Mouse (Mus musculus) thymus, adult 2 months (tissue): ENCODE results near the gene Abl1. TPM values are rescaled to one million over a fixed set of nuclear protein-coding genes. Genes with fewer than 3 reads are reported as not detected.

Experiments
- DNase-seq: peaks from one replicate; pipeline ENCODE4 v3.0.0; 2021
- H3K27ac ChIP-seq: fragments of 200-500 bp; 2 replicates; pipeline ENCODE4 v1.5.1; 2012; ENCODE audit warnings: low read length, control low read depth; ENCODE audit not compliant: control insufficient read depth, insufficient read depth
- H3K27me3 ChIP-seq: fragments of 200-500 bp; 2 replicates; pipeline ENCODE4 v1.6.1; 2012; ENCODE audit warnings: mild to moderate bottlenecking, low read length, moderate library complexity, mixed read lengths; ENCODE audit not compliant: control insufficient read depth, insufficient read depth
- H3K36me3 ChIP-seq: fragments of 200-500 bp; 2 replicates; pipeline ENCODE4 v1.6.1; 2012; ENCODE audit warnings: mild to moderate bottlenecking, low read length, moderate library complexity; ENCODE audit not compliant: control insufficient read depth, insufficient read depth
- H3K4me1 ChIP-seq: fragments of 200-500 bp; replicated peaks from 2 replicates; pipeline ENCODE4 v1.6.1; 2012; ENCODE audit warnings: low read length; ENCODE audit not compliant: control insufficient read depth, insufficient read depth
- H3K4me3 ChIP-seq: fragments of 200-500 bp; 2 replicates; pipeline ENCODE4 v1.5.1; 2012; ENCODE audit warnings: mild to moderate bottlenecking, low read length, control low read depth, moderate library complexity; ENCODE audit not compliant: control insufficient read depth, insufficient read depth
- CTCF ChIP-seq: fragments of 200-500 bp; IDR thresholded peaks from 2 replicates; pipeline ENCODE4 v1.5.1; 2012; ENCODE audit warnings: mild to moderate bottlenecking, control low read depth, low read length, moderate library complexity, borderline replicate concordance; ENCODE audit not compliant: control insufficient read depth, poor library complexity, insufficient read depth; ENCODE audit errors: extremely low read depth
- POLR2A ChIP-seq: fragments of 200-500 bp; IDR thresholded peaks from 2 replicates; pipeline ENCODE4 v1.6.1; 2012; ENCODE audit warnings: mild to moderate bottlenecking, low read length, control low read depth, moderate library complexity; ENCODE audit not compliant: control insufficient read depth, poor library complexity, insufficient read depth; ENCODE audit errors: extremely low read depth
- WGBS: fragments of 180-500 bp; shearing (Covaris S2); methylation state at CpG from one replicate; pipeline ENCODE4 v1.1.7; 2018; 5-methylcytosine and 5-hydroxymethylcytosine counted together
- polyA plus RNA-seq: library from polyadenylated mRNA; depleted of rRNA; stranded (reverse); fragments of >200 nt; gene quantifications from 2 replicates; pipeline ENCODE4 v1.2.3, GENCODE M21; 2012

Abl1 gene
- polyA plus RNA-seq, 1 experiment: 93.4 TPM

DNA sequence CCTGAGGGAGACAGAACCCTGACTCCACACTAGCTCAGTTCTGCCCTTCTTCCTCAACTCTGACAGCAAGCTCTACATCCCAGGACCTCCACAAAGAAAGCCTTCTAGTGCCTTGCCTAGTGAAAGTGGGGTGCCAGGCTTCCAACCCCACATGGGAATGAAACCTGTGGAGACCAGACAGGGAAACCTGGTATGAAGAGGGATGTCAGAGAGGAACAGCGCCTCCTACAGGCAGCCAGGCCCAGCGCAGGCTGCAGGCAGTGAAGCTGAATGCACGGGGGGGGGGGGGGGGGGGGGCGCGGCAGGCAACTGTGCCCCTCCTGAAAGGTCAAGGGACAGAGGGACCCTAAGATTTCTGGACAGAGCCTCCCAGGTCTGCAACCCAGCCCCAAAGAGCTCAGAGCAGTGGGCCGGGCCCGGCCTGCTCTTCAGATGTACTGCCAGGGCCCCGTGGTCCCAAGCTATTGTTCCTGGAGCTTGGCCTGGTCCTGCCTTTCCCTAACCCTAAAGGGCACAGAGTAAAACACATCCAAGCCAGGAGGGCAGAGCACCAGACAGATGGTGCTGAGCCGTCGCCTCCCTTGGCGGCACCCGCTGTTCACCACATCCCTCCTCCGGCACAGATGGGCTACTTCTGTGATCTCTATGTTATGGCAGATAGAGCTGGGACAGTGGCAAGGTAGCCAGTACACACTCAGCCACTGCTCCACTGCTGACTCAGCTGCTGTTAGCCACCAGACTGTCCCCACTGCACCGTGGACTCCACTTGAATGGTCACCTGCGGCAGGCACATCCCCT lies 136.0 kb downstream of the Abl1 start:
- H3K4me3 ChIP-seq: no peak overlapping the region
- no peak overlapping the region for H3K27ac ChIP-seq
- no peaks in the 10 kb centered on the region for H3K27me3 ChIP-seq
- peak; percentile 34 for DNase-seq
- no peaks in the 10 kb centered on the region for H3K36me3 ChIP-seq
- WGBS: 59% methylated on average over 13 of the region's 15 CpGs
- peaks cover 47% of the 10 kb centered on the region for H3K4me1 ChIP-seq
- 0 out of 2 replicates have a peak, but pooled peaks have one; percentile 58 for TF ChIP-seq CTCF
- no peak for TF ChIP-seq POLR2A

GRCm38 (mm10) chr2:31825469-31825911 lies 137.3 kb downstream of the Abl1 start:
- Histone ChIP-seq H3K36me3 (no peaks in the 10 kb centered on the region), H3K4me1 (peaks cover 47% of the 10 kb centered on the region), H3K4me3 (no peak overlapping the region), H3K27me3 (no peaks in the 10 kb centered on the region), H3K27ac (peak overlapping the region; percentile 1; the same call in 1 of the 2 replicates)
- no peak for TF ChIP-seq POLR2A
- TF ChIP-seq CTCF: no peak
- peak; percentile 46 for DNase-seq
- WGBS: 27% methylated on average over 16 of the region's 16 CpGs

DNA sequence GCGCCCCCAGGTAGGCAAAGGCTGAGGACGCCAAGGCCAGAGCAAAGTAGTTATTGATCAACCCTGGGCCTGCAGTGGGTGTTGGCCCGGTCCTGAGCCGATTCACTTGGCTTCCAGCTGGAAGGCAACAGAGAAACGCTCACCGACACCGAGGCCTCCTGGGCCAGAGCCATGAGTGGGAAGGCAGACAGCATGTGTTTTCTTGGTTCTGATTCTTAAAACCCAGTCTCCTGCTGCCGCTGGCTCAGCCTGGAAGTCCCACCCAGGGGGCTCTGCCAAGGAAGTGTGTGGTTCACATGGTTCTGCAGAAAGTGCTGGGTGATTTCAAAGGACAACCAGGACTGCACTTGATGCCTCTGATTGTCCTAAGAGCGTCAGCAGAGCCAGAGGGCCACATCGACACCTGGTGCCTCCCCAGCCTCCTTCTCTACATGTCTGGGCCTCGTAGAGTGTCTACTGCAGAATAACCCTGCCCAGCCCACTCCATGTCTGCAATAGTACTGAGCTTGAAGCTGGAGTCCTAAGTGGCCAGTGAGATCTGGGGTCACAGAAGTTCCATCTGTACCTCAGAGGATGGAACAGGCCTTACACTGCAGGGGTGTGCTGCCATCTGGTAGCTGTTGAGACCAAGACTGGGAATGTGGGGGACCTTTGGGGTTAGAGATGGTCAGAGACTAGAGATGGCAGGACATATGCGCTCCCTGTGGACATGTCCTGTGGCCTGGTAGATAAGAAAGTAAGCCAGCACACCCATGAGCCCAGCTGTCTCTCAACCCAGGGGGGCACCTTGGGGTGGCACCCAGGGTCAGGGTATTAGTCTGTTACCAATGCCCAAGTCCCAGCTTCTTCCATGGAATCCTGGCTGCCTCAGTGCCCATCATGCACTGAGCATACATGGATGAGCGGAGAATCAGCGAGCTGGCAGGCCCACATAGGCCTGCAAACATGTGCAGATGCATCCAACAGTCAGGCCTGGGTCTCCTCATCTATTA lies 138.2 kb downstream of the Abl1 start:
- no peak overlapping the region for H3K27ac ChIP-seq
- DNase-seq: no peak
- no peaks in the 10 kb centered on the region for H3K36me3 ChIP-seq
- TF ChIP-seq CTCF: no peak
- no peak for TF ChIP-seq POLR2A
- H3K4me3 ChIP-seq: no peak overlapping the region
- WGBS: 88% methylated on average over 14 of the region's 14 CpGs
- no peaks in the 10 kb centered on the region for H3K27me3 ChIP-seq
- H3K4me1 ChIP-seq: peaks cover 47% of the 10 kb centered on the region

- DNase-seq: no peak
- no peak for TF ChIP-seq CTCF
- TF ChIP-seq POLR2A: no peak
- 68% methylated on average over 7 of the region's 7 CpGs for WGBS
- no peaks in the 10 kb centered on the region for H3K36me3 ChIP-seq
- no peak overlapping the region for H3K27ac ChIP-seq
- peaks cover 40% of the 10 kb centered on the region for H3K4me1 ChIP-seq
- H3K27me3 ChIP-seq: no peaks in the 10 kb centered on the region
- H3K4me3 ChIP-seq: no peak overlapping the region
These were observed 139.7 kb downstream of the Abl1 start for GRCm38 (mm10) chr2:31827877-31828276.

DNA sequence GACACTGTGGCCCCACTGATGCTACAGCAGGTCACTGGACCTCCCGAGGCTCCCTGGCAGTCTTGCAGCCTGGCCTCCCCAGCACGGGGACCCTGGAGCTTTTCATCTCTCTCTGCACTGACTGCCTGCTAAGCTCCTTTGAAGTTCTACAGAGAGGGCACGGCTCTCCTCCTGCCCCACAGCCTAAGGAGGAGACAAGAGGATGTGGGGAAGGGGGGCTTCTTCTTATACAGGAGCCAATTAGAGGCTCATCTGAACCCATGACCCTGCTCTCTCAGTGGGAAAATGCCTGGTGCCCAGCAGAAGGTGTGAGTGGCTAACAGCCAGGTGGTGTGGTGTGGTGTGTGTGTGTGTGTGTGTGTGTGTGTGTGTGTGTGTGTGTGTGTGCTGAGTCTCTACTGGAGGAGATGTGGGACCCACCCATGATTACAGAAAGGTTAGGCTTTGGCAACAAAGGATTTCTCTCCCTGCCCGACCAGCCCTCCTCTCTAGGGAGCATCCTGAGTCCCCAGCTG lies 140.2 kb downstream of the Abl1 start:
- H3K27ac ChIP-seq: no peak overlapping the region
- WGBS: 33% methylated on average over 4 of the region's 4 CpGs
- no peak for DNase-seq
- no peak overlapping the region for H3K4me3 ChIP-seq
- peaks cover 36% of the 10 kb centered on the region for H3K4me1 ChIP-seq
- no peak for TF ChIP-seq CTCF
- TF ChIP-seq POLR2A: no peak
- no peaks in the 10 kb centered on the region for H3K27me3 ChIP-seq
- no peaks in the 10 kb centered on the region for H3K36me3 ChIP-seq

DNA sequence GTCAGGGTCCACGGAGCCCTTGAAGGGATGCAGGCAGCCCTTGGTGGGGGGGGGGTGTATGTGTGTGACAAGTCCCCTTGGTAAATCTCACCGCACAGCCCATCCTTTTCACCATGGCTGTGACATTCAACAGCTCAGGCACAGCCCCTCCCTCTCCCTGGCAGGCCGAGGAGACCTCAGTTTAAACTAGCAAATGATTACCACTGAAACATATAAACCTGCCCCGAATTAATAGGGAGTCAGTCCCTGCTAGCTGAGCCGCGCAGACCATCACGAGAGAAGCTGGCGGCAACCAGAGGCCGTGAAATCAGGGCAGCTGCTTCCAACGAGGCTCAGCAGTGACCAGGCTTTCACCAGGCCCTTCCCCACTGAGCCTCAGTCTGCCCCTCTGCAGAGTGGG lies 147.9 kb downstream of the Abl1 start:
- no peak for TF ChIP-seq CTCF
- WGBS: 91% methylated on average over 10 of the region's 10 CpGs
- Histone ChIP-seq H3K27me3 (no peaks in the 10 kb centered on the region), H3K4me3 (no peak overlapping the region), H3K4me1 (no peaks in the 10 kb centered on the region), H3K36me3 (no peaks in the 10 kb centered on the region), H3K27ac (no peak overlapping the region)
- DNase-seq: no peak

DNA sequence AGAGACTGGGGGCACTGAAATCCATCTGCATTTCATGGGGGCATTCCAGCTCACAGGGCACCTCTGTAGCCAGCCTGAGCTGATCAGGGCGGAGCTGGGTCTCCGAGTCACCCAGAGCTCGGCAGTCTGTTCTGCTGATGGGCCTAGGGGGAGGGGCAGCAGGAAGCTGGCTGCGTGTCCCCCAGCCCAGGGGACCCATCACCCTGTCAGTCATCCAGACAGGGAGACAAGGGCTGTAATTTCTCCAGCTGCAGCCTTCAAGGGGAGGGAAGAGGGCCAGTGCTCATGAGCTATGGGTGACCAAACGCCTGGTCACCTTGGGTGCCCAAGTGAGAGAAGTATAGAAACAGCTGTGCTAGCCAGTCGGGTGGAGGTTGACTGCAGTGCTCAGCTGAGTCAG lies 148.8 kb downstream of the Abl1 start:
- WGBS: 65% methylated on average over 6 of the region's 6 CpGs
- H3K27ac ChIP-seq: no peak overlapping the region
- no peak overlapping the region for H3K4me3 ChIP-seq
- no peak for DNase-seq
- no peaks in the 10 kb centered on the region for H3K36me3 ChIP-seq
- H3K27me3 ChIP-seq: no peaks in the 10 kb centered on the region
- TF ChIP-seq POLR2A (no peak), CTCF (no peak)
- no peaks in the 10 kb centered on the region for H3K4me1 ChIP-seq
